Mouse (Mus musculus) frontal cortex, postnatal 25 days (tissue): ENCODE measurements around the gene Gm20792.
"Not testable (repeated sequence)": the region's sequence is repeated elsewhere in the genome, so short reads cannot be mapped to it uniquely, and the experiment has no call there.

ENCODE experiments used
- DNase-seq, 2 experiments: peaks; one replicate each; pipeline ENCODE4 v3.0.0; 2022; ENCODE audit warnings: low spot score in 2 of 2

Gene Gm20792

GRCm38 (mm10) chrY:48311555-48311954 is at the start of gene Gm20792:
Gene Gm20792, plus strand, starts transcription at chrY:48311855.
- DNase-seq = not testable (repeated sequence)
